Mouse (Mus musculus) limb, embryonic 11.5 days (tissue): ENCODE measurements around the gene Uaca. TPM values are rescaled to one million over a fixed set of nuclear protein-coding genes. Genes with fewer than 3 reads are reported as not detected.

Experiments used
- ATAC-seq: fragments of 200-750 bp; cut with Nextera tagmentation; 2 replicates; pipeline ENCODE4 v1.8.0; 2017; ENCODE audit warnings: low read depth; ENCODE audit not compliant: insufficient number of reproducible peaks, low FRiP score, low TSS enrichment
- DNase-seq: peaks from one replicate; pipeline ENCODE4 v3.0.0-alpha.2; 2015; ENCODE audit warnings: low spot score
- H3K27ac ChIP-seq: fragments of 300-500 bp; sonication (generic); replicated peaks from 2 replicates; pipeline ENCODE4 v1.5.1; 2014; ENCODE audit warnings: low read depth, mild to moderate bottlenecking, low read length
- H3K27me3 ChIP-seq: fragments of 300-500 bp; sonication (generic); 2 replicates; pipeline ENCODE4 v1.6.1; 2014; ENCODE audit warnings: mild to moderate bottlenecking, low read length, mixed read lengths; ENCODE audit not compliant: control insufficient read depth, insufficient read depth
- H3K36me3 ChIP-seq: fragments of 300-500 bp; sonication (generic); 2 replicates; pipeline ENCODE4 v1.6.1; 2014; ENCODE audit warnings: mild to moderate bottlenecking, low read length, moderate library complexity, mixed read lengths; ENCODE audit not compliant: control insufficient read depth, insufficient read depth
- H3K4me1 ChIP-seq: fragments of 300-500 bp; sonication (generic); 2 replicates; pipeline ENCODE4 v1.6.1; 2014; ENCODE audit warnings: low read length, mixed read lengths; ENCODE audit not compliant: control insufficient read depth, insufficient read depth
- H3K4me2 ChIP-seq: fragments of 300-500 bp; sonication (generic); 2 replicates; pipeline ENCODE4 v1.6.1; 2014; ENCODE audit warnings: low read depth, mild to moderate bottlenecking, moderate library complexity; ENCODE audit not compliant: severe bottlenecking
- H3K4me3 ChIP-seq: fragments of 300-500 bp; sonication (generic); 2 replicates; pipeline ENCODE4 v1.5.1; 2014; ENCODE audit warnings: low read depth, low read length
- H3K9ac ChIP-seq: fragments of 300-500 bp; sonication (generic); 2 replicates; pipeline ENCODE4 v1.6.1; 2014; ENCODE audit warnings: mild to moderate bottlenecking, low read length
- H3K9me3 ChIP-seq: fragments of 300-500 bp; sonication (generic); 2 replicates; pipeline ENCODE4 v1.6.1; 2016; ENCODE audit warnings: low read length; ENCODE audit not compliant: control insufficient read depth
- WGBS: fragments of 180-500 bp; shearing (Covaris S2); extraction: QIAGEN DNeasy Blood & Tissue Kit; methylation state at CpG from one replicate; pipeline ENCODE4 v1.1.7; 2014; 5-methylcytosine and 5-hydroxymethylcytosine counted together
- polyA plus RNA-seq: library from polyadenylated mRNA; unstranded; fragments of >200 nt; fragmentation: Nextera tagmentation; extraction: Ambion mirVana; gene quantifications from 2 replicates; pipeline ENCODE4 v1.2.1, GENCODE M21; 2014

The Uaca gene
- polyA plus RNA-seq, 1 experiment from 2014 or later: 18.6 TPM

DNA sequence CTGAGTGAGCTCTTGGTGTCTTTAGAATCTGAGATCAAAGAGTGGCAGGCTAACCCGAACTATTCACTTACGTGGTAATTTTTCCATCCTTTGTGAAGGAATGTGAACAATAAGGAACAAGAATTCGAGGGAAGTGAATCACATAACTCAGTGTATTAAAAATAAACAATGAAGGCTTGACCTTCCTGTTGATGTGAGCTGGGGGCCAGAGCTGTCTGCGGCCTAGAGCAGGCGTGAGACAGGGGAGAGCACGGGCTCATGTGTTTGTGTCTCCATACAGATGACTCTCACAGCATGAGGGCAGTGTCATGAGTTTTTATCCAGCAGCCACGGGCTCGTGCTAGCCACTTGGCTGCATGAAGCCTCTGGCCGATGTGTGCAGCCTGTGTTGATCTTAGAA, 54.4 kb downstream of the Uaca start:
- Histone ChIP-seq H3K9ac (no peak overlapping the region), H3K27me3 (no peaks in the 10 kb centered on the region), H3K36me3 (no peaks in the 10 kb centered on the region), H3K4me2 (no peak overlapping the region), H3K4me1 (no peaks in the 10 kb centered on the region), H3K9me3 (no peaks in the 10 kb centered on the region), H3K4me3 (no peak overlapping the region), H3K27ac (no peak overlapping the region)
- DNase-seq: no peak
- no peak for ATAC-seq
- WGBS: 77% methylated on average over 9 of the region's 9 CpGs

- 88% methylated on average over 12 of the region's 12 CpGs for WGBS
- H3K36me3 ChIP-seq: no peaks in the 10 kb centered on the region
These were observed 55.6 kb downstream of the Uaca start for GRCm38 (mm10) chr9:60849986-60850385.

GRCm38 (mm10) chr9:60854196-60854595, 59.9 kb downstream of the Uaca start:
- no peaks in the 10 kb centered on the region for H3K36me3 ChIP-seq
- no peaks in the 10 kb centered on the region for H3K9me3 ChIP-seq
- H3K27me3 ChIP-seq: no peaks in the 10 kb centered on the region
- ATAC-seq (no peak), DNase-seq (no peak)
- no peak overlapping the region for H3K4me2 ChIP-seq
- no peaks in the 10 kb centered on the region for H3K4me1 ChIP-seq
- H3K4me3 ChIP-seq: no peak overlapping the region
- H3K27ac ChIP-seq: no peak overlapping the region
- H3K9ac ChIP-seq: no peak overlapping the region
- 86% methylated on average over 11 of the region's 11 CpGs for WGBS

More at GRCm38 (mm10) chr9:60849986-60850385, 55.6 kb downstream of the Uaca start:
- Histone ChIP-seq H3K4me1 (no peaks in the 10 kb centered on the region), H3K27me3 (no peaks in the 10 kb centered on the region), H3K9ac (no peak overlapping the region), H3K4me2 (no peak overlapping the region), H3K4me3 (no peak overlapping the region), H3K9me3 (no peaks in the 10 kb centered on the region), H3K27ac (no peak overlapping the region)
- DNase-seq: no peak
- no peak for ATAC-seq

DNA sequence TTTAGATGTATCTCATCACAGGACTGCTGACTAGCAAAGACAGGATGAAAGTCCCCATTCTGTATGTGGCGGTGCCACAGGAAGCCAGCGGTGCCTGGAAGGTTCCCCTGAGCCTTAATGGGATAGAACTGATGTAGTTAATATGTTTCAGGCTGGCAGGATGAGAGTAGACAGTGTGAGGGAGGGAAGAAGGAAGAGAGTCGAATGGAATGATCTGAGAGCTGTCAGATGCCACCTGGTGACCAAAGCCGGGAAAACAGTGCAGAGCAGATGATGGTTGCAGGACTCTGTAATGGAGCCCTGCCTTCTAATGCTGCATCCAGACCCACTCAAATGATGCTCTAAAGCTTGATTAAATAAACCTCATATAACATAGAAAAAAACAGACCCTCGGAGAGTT, 63.5 kb downstream of the Uaca start:
- Histone ChIP-seq H3K27ac (no peak overlapping the region), H3K4me3 (no peak overlapping the region), H3K4me2 (no peak overlapping the region), H3K9me3 (no peaks in the 10 kb centered on the region), H3K4me1 (no peaks in the 10 kb centered on the region), H3K36me3 (no peaks in the 10 kb centered on the region), H3K27me3 (no peaks in the 10 kb centered on the region), H3K9ac (no peak overlapping the region)
- ATAC-seq (no peak), DNase-seq (peak; percentile 72)
- WGBS: 31% methylated on average over 5 of the region's 5 CpGs

DNA sequence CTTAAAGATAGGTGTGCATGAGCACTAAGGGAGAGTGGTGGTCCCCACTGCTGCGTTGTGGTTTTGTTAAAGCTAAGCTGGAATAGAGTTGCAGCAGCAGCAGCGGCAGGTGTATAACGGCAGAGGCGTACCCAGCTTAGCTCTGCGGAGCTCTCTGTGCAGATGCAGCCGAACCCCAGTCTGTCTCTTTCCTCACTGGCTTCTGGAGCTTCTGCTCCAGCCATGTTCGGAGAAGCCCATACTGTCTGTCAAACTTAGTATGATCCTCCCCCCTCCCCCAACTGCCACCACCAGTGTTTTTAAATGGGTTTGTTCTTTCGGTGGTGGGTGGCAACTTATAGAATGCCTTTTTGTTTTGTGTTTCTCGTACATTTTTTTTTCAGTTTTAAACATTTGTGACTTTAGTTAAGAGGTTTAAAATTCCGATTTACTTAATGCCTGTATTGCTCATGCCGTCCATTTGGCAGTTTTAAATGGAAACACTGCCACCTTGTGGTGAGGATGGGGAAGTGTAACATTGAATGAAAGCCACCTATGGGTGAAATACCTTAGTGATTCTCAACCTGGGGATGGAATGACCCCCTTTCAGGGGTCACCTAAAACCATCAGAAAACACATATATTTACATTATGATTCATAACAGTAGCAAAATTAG, 64.1 kb downstream of the Uaca start:
- no peaks in the 10 kb centered on the region for H3K27me3 ChIP-seq
- no peak overlapping the region for H3K4me3 ChIP-seq
- no peak overlapping the region for H3K27ac ChIP-seq
- no peaks in the 10 kb centered on the region for H3K4me1 ChIP-seq
- no peak overlapping the region for H3K9ac ChIP-seq
- no peak for ATAC-seq
- H3K36me3 ChIP-seq: no peaks in the 10 kb centered on the region
- H3K4me2 ChIP-seq: peak overlapping the region; percentile 13; the same call in 1 of the 2 replicates
- no peaks in the 10 kb centered on the region for H3K9me3 ChIP-seq
- 41% methylated on average over 11 of the region's 11 CpGs for WGBS
- DNase-seq: peak; percentile 47

GRCm38 (mm10) chr9:60859031-60859430, 64.7 kb downstream of the Uaca start:
- no peak overlapping the region for H3K4me2 ChIP-seq
- 79% methylated on average over 9 of the region's 9 CpGs for WGBS
- DNase-seq: no peak
- no peaks in the 10 kb centered on the region for H3K4me1 ChIP-seq
- no peaks in the 10 kb centered on the region for H3K36me3 ChIP-seq
- no peak overlapping the region for H3K9ac ChIP-seq
- H3K4me3 ChIP-seq: no peak overlapping the region
- H3K27ac ChIP-seq: no peak overlapping the region
- no peak for ATAC-seq
- no peaks in the 10 kb centered on the region for H3K9me3 ChIP-seq
- H3K27me3 ChIP-seq: no peaks in the 10 kb centered on the region

DNA sequence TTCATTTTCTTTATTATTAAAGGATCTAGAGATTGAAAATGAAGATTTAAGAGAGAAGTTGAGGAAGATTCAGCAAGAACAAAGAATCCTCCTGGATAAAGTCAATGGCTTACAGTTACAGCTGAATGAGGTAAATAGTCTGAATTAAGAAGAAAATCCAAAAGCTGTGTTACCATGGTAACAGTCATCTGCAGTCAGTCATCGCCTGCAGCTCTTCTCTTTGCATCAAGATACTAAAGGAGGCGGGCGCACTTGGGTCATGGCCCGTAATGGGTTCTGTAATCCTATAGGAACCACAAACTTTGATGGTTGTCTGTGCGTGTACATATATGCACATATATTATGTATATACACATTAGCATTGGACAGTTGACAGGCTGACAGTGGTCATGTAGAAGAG, 66.7 kb downstream of the Uaca start:
- Histone ChIP-seq H3K27ac (no peak overlapping the region), H3K4me3 (no peak overlapping the region), H3K4me1 (no peaks in the 10 kb centered on the region), H3K9ac (no peak overlapping the region), H3K36me3 (no peaks in the 10 kb centered on the region), H3K27me3 (no peaks in the 10 kb centered on the region), H3K9me3 (no peaks in the 10 kb centered on the region), H3K4me2 (no peak overlapping the region)
- 92% methylated on average over 5 of the region's 5 CpGs for WGBS
- DNase-seq (no peak), ATAC-seq (no peak)

GRCm38 (mm10) chr9:60864664-60865063, 70.3 kb downstream of the Uaca start:
- no peak overlapping the region for H3K4me2 ChIP-seq
- no peak overlapping the region for H3K4me3 ChIP-seq
- no peaks in the 10 kb centered on the region for H3K4me1 ChIP-seq
- H3K27me3 ChIP-seq: no peaks in the 10 kb centered on the region
- WGBS: 89% methylated on average over 9 of the region's 9 CpGs
- H3K9ac ChIP-seq: no peak overlapping the region
- H3K9me3 ChIP-seq: no peaks in the 10 kb centered on the region
- no peaks in the 10 kb centered on the region for H3K36me3 ChIP-seq
- H3K27ac ChIP-seq: no peak overlapping the region
- ATAC-seq: no peak
- DNase-seq: no peak

GRCm38 (mm10) chr9:60865866-60866265, 71.5 kb downstream of the Uaca start:
- Histone ChIP-seq H3K4me3 (no peak overlapping the region), H3K4me2 (no peak overlapping the region), H3K27me3 (no peaks in the 10 kb centered on the region), H3K9ac (no peak overlapping the region), H3K27ac (no peak overlapping the region), H3K36me3 (peaks cover 2% of the 10 kb centered on the region; the same call in 1 of the 2 replicates), H3K4me1 (no peaks in the 10 kb centered on the region), H3K9me3 (no peaks in the 10 kb centered on the region)
- DNase-seq (no peak), ATAC-seq (no peak)
- WGBS: 48% methylated on average over 4 of the region's 4 CpGs
